Mouse (Mus musculus): ENCODE data around the gene Stc2.

Gene Stc2

DNA sequence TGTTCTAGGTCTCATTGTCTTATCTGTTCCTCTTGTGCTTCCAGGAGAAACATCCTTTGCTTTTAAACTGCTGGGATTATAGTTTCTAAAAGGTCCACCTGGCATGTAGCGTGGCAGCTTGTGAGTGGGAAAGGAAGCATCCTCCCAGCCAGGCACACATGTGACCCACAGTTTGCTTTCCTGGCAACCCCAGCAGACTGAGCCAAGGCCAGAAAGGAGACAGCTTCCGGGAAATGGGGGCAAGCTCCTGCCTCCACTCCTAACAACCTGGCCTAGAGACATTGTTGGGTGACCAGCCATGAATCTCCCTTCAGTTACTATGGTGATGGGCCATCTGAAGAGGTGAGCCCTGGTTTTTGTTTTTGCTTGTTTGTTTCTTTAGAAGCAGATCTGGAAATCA lies 3.9 kb downstream of the Stc2 start:
- no peak for DNase-seq

DNA sequence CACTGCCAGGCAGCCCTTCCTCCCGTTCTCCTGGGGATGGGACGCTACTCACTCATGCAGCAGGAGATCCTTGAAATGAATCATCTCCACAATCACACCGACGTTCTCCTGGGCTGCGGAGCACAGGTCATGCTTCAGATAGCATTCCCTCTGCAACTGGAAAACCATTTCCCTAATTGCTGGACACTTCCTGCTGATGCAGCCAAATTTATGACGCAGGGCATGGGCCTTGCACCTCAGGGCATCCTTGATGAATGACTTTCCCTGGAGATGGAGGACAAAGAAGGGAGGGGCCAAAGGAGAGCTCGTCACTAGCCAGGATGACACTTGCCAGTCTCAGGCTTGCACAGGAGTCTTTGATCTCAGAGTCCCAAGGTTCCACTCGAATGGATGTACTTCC lies 4.6 kb downstream of the Stc2 start:
- DNase-seq = no peak

DNA sequence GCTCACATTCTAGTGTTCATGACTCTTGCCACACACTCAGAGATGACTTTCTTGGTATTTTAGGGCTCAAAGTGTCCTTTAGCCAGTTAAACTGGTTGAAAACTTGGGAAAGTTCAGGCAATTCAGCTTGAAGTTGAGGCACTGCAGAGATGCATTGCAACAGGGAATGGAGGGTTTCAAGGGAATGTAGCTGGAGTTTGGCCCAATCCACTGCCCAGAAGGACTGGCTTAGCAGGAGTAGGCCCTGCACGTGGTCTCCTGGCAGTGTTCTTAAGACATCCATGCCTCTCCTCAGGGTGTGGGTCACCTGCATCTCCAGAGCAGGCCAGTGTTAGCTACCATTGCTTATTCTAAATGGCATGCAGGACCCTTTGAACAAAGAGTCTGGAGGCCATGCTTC lies 7.0 kb downstream of the Stc2 start:
- DNase-seq = no peak

DNA sequence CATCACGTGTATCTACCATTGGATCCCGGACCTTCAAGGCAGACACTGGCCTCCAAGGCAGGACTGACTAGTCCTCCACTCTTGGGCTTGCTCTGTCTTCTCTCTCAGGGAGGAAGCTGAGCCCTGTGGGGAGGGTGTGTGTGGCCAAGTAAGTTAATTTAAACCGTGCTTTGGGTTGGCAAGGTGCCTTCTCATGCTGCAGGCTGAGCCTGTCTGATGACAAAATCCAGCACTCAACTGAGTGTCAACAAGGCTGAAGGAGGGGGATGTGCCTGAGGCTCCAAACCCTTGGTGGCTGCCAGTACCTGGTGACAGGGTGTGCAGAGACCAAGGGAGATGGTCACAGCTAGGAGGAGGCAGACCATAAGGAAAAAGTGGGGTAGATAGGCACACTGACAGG lies 7.5 kb downstream of the Stc2 start:
- no peak for DNase-seq

DNA sequence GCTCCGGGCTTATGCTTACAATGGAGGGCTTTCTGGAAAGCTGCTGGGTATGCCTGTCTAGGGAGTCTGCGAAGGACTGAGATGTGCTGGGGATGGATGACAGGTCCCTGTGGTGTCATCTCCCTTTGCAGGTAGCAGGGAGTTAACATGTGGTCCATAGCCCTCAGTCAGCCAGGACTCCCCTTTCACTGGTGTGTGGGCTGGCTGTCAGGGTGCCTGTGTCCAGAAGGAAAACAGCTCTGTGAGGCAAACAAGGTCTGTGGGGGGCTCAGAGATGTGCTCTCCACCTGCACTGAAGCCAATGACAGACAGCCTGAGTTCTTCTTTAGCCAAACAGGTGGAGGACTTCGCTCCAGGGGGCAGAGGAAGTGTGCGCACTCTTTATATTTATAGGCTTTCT lies 8.8 kb downstream of the Stc2 start:
- no peak for DNase-seq

DNA sequence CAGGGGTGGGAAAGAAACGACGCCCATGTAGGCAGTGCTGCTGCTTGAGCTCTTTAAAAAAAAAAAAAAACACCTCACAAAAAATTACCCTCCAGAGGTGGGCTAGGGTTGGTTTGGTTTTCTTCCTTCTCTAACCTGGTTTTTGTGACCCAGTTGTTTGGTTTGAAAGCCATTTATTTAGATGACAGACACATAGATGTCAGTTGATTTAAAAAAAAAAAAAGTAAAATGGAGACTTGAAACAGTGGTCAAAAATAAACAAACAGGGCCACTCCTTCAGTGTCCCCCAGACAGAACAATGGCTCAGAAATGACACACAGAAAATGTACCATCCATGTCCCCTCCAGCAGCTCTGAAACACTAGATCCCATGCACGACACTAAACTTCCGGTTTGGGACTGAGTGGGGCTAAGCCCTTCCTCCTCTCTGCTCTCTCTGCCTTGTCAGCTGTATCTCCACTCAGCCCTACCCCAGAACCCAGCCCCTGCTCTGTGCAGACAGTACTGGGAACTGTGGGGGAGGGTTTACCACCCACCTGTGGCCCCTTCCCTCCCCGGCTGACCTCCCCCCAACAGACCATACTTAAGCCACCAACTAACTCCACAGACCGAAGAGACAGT lies 10.5 kb downstream of the Stc2 start:
- DNase-seq = no peak

DNA sequence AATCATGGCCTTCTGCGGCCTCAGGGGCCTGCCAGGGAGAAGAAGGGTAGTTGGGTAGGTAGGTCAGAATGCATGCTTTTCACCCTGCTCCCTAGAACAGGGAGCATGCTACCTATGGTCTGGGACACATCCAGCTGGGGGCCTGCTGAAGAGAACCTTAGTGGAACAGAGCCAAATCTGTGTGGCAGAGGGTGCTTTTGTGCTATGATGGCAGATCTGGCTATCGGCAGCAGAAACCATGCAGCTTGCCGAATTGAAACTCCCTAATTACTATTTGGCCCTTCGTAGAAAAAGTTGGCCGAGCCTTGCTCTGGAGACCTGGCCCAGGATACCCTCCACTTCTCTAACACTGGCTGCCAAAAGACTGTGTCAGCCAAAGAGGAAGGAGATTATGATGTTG lies 11.4 kb downstream of the Stc2 start:
- DNase-seq = no peak

DNA sequence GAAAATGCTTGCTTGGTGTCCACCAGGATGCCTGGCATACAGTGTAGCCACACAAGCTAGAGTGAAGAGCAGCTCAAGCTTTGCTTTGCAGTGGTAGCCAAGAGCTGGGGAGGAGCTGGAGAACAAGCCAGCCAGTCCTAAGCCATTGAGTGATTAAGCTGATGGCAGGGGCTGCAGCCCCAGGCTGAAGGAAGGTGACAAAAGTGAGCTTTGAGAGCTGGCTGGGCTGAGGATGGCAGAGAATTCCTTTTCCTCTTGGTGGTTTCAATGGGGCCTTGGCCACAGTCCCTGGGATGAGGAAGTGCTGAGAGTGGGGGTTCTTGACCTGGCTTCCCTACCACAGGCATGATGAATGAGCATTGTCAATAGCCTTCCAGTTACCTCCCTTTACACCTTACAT lies 13.0 kb downstream of the Stc2 start:
- DNase-seq = no peak

DNA sequence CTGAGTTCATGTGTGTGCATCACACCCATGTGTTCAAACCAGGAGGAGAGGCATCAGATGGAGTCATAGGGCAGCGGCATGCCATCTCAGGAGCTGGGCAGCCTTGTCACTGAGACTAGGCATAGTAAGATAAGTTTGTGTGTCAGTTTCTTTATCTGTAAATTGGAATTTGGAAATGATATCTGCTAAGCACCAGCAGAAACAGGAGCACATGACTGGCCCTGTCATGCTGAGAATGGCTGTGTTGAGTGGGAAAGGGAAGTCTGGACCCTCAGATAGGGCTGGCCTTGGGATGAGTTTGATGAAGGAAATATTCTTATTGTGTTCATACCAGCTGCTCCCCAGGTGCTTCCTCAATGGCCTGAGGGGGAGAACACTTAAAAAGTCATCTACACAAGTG lies 14.1 kb downstream of the Stc2 start:
- DNase-seq = no peak

DNA sequence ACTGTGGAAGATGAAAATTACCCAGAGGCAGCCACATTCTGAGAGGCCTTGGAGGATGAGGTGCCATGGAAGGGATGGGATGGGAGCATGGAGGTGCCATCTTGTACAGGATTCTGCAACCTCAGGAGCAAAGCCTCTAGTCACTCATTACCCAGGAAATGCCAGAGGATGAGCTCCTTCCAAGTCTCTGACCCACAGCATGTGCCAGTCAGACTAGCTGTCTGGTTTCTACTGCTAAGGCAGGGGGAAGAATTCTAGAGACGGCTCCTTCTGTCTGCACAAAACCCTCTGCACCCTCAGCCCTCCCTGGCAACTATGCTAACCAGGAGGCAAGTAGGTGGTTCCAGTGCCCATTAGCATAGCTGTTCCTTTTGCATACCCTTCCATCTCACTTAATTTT lies 15.4 kb downstream of the Stc2 start:
- DNase-seq = no peak
